Mouse (Mus musculus): ENCODE data around the gene Zfp428.
A peak's percentile ranks its signal among the peaks of the same experiment; 100 is the strongest.

Zfp428 gene

DNA sequence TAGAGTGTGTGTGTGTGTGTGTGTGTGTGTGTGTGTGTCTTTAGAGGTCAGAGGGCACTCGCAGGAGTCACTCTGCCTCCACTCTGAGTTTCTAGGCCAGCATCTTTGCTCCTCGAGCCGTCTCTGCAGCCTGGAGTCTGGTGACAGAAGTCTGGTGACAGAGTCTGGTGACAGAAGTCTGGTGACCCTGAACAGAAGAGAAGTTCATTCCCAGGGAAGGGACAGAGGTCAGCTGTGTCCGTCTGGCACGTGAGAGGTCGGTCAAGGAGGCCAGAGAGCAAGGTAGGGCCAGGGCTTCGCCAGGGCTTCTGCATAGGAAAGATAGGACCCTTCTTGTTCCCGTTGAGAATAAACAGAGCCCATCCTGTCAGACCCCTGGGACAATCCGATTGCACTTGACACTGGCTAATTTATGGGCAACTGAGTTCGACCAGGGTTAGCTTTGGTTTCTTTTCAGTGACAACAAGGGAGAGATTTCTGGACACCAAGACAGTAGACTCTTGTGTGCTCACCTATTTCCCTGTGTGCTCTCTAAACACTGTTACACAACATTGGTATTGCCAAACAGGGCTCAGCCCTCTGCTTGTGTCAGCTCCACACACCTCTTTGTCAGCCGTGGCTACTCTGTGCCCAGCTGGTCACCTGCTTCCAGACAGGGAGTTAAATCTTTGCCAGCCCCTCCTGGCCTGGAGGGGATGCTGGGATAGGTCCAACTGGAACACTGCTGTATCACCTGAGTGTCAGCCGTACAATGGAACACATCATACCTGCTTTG, 45.4 kb downstream of the Zfp428 start:
- no peak for DNase-seq (ENCODE audit: low spot score)

DNA sequence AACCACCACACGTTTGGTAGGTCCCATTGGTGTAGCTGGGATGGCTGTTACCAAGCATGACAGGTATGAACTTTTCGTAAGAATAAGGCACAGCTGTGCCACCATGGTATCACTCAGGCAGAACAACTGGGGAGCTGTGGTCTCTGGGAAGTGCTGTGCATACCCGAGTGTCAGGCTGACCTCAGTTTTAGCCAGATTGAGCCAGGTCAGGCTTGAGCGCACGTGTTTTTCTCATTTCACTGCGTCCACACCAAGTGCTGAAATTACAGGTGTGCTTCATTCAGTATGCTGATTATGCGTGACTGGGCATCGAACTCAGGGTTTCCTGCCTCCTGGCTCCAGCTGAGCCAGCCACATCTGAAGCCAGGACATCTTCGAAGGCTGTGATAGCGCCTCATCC, 49.0 kb downstream of the Zfp428 start:
- no peak for DNase-seq (ENCODE audit: low spot score)

DNA sequence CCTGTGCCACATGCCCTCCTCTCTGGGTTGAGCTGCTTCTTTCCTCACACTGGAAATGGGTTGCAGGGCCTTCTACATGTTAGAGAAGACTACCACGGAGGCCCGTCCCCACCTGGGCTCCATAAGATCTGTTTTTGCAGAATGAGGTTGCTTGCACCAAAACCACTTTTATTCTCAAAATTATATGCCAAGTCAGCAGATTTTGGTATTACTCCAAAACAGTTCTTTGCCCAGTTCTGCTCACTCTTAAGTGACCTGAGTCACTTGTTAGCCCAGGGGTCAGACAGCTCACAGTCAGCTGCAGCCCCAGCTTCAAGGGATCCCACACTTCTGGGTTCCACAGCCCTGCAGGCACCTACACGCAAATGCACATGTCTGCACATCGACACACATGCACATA, 54.6 kb downstream of the Zfp428 start:
- no peak for DNase-seq (ENCODE audit: low spot score)

DNA sequence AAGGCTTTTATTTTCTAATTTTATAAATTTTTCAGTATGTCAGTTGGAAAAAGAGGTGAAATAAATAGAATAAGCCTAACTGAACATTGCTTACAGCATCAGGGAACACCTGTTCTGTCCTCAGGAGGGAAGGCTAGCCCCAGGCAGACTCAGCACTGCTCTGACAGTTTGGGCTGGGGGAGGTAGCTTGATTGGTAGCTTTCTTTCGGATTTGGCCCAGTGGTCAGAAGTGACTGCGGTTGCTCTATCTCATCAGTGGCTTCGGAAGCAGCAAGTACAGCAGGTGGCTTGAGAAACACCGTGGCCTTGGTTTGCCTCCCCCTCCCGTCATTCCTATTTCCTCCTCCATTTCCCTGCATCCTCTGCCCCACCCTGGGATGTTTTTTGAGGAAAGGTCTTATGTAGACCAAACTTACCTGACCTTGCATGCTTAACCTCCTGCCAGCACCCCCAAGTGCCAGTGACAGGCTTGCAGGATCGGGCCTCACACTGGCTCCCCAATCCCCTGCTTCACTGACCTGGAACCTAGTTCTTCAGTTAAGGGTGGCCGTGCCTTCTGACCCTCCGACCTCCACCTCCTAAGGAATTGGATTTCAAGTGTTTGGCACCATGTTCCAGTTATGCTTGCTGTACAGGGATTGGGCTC, 56.5 kb downstream of the Zfp428 start:
- DNase-seq (ENCODE audit: low spot score) = no peak

DNA sequence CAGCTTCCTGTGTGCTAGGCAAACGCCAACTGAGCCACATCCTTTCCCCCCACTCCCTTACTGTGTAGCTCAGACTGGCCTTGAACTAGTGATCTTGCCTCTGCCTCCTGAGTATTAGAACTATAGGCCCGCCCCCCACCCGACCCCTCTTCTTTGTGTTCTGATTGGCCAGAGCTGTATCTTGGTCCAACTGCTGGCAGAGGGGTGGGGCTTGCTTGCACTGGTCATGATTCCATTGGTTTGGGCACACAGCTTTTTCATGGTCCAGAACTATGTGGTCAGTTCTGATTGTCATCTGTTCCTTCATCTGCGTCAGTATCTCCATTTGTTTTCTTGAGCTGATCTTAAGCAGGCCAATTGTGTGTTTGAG, 57.0 kb downstream of the Zfp428 start:
- no peak for DNase-seq (ENCODE audit: low spot score)

DNA sequence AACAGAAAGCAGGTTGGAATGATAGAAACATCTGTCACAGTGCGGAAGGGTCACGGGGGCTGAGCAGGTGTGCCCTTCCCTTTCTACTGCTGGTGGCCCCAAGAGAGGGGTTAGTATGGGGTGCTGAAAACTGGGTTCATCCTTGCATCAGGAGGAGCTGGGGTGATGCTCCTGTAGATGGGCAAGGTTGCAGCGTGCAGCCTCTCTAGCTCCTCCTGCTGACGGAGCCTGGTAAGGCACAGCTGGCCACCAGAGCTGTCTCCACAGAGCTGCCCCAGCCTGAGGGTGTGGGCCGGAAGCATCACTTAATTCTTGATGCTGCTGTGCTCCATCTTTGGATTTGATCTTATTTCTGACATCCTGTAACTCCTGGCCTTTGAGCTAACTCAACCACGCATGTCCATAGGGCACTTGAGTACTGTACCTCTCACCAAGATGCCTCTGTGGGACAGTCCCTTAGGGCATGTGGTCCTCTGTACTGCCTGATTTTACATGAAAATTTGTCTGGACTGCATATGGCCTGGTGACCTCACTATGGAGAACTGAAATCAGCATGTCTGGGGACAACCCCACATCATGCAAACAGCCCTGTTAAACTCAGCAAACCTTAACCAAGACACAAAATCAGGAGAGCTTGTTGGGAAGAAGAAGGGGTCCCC, 57.9 kb downstream of the Zfp428 start:
- peak; percentile 70 for DNase-seq (ENCODE audit: low spot score)
